Mouse (Mus musculus) urinary bladder, postnatal 36 days (tissue): ENCODE measurements around the gene Olfr1431.
"Not testable (repeated sequence)": the region's sequence is repeated elsewhere in the genome, so short reads cannot be mapped to it uniquely, and the experiment has no call there.

Experiments used
- DNase-seq, 2 experiments: peaks; one replicate each; pipeline ENCODE4 v3.0.0; 2022; ENCODE audit warnings: low spot score in 2 of 2, mixed read lengths in 1 of 2

Olfr1431 gene

DNA sequence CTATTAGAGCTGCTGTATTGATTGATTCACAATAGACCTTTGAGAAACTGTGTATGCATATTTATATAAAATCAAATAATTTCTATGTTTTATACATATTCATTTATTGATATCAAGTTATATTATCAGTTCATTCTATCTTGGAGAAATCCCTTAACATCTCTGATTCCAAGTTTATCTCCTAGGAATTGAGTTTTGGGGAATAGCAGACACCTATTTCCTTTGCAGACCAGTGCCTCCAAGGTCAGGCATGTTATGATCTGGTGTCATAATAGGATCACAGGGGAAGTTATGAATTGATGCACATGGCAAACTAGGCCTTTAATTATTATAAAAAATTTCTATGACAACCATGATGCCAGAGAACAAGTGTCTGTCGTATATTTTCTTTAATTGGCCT is at the start of gene Olfr1431:
Olfr1431 (plus strand) TSS at position 301 of the 400 bp plus-strand sequence.
- DNase-seq: no peak

DNA sequence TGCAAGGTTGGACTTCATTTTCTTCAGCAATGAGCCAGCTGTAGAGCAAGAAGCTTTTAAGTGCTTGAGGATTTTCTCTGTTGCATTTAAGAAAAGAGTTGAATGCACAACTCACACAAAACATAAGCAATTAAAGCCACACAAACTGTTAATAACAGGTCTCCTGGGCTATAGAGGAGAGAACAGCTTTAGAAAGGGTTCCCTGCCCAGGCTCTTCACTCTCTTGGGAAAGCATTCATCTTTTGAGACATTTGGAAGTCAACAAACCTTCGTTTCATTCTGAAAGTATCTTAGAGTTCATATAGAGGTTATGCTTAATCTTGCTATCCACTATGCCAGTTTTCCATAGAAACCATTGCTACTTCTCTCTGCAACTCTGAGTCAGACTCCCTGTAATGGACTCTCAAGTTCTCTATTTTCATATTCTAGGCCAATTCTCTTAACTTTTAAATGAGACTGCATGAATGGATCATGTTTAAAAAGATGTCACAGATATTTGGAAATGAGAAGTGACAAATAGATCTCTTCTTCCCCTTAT is 30.3 kb upstream of the Olfr1431 start, which contains the start of gene Olfr1555-ps1:
Olfr1555-ps1 (minus strand) TSS at position 51 of the 538 bp plus-strand sequence.
- DNase-seq: not testable (repeated sequence)

DNA sequence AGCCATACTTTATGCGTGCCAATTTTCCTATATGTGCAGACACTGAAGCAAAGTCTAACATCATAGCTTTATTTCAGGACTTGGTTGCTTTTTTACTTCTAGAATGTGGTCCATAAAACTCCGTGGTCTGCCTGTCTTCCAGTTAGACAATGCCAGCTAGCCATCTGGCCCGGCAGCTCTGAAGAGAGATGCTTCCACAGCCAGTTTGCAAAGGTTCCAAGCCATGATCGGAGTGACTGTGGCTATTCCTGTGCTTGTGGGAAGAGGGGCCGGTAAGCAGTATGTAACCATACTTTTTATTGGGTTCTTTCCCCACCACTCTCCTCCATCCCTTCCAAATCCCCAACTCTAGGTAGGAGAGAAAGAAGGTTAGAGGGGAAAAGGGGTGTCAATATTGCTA is 25.0 kb upstream of the Olfr1431 start:
- not testable (repeated sequence) for DNase-seq

DNA sequence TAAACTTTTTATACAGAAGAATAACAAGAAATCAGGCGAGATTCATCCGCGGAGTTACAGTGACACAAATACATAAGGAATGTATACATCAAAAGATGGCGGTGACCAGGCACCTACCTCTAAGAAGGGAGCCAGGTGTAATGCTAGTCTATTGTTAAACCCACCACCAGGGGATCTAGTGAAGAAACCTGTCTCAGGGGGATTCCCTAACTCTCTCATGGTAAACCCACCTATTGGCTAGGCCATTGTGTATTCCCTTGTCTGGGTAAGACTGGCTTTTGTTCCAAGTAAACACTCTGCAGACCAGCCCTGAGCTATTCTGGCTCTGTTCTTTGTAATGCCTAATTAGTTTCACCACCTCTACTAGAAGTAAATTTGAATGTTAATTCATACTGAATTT is 1.4 kb upstream of the Olfr1431 start:
- DNase-seq: not testable (repeated sequence)

DNA sequence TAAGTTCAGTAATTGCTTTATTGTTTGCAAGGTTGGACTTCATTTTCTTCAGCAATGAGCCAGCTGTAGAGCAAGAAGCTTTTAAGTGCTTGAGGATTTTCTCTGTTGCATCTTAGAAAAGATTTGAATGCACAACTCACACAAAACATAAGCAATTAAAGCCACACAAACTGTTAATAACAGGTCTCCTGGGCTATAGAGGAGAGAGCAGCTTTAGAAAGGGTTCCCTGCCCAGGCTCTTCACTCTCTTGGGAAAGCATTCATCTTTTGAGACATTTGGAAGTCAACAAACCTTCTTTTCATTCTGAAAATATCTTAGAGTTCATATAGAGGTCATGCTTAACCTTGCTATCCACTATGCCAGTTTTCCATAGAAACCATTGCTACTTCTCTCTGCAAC is 32.1 kb downstream of the Olfr1431 start, which contains the start of gene Olfr1432:
Olfr1432 (minus strand) TSS at position 101 of the 400 bp plus-strand sequence.
- not testable (repeated sequence) for DNase-seq

DNA sequence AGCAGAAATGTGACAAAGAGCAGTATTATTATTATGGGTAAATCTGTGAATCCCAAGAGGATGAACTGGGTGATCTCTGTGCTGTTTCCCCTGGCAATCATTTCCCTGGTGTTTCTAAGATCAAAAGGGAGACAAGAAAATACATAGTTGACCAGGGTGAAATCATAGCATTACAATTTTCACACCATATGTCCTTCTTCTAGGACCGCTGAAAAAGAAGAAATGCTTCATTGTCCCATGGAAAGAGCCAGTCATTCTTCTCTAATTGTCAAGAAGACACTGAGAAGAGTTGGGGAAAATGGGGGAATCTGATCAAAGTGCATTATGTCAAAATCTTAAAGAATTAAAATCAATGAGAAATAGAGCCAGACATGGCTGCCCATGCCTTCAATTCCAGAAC is 41.1 kb downstream of the Olfr1431 start, which contains the start of gene Olfr262:
Olfr262 (minus strand) TSS at position 101 of the 400 bp plus-strand sequence.
- no peak for DNase-seq

DNA sequence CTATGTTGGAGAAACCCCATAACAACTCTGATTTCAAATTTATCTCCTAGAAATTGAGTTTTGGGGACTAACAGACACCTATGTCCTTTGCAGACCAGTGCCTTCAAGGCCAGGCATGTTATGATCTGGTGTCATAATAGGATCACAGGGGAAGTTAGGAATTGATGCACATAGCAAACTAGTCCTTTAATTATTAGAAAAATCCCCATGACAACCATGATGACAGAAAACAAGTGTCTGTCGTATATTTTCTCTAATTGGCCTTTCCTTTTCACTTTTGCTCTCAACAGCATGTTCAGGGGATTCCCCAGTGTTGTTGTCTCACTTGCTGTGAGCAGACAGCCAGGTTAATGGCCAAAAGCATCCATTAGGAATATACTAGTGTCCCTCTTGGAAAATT is 60.3 kb downstream of the Olfr1431 start, which contains the start of gene Olfr235:
Olfr235 (plus strand) TSS at position 301 of the 400 bp plus-strand sequence.
- DNase-seq: no peak
